Mouse (Mus musculus) frontal cortex, postnatal 36 days (tissue): ENCODE data around the gene Sipa1l3.

Source experiments
- DNase-seq, 2 experiments: peaks; one replicate each; pipeline ENCODE4 v3.0.0; 2022; ENCODE audit warnings: low spot score in 2 of 2

Gene Sipa1l3

DNA sequence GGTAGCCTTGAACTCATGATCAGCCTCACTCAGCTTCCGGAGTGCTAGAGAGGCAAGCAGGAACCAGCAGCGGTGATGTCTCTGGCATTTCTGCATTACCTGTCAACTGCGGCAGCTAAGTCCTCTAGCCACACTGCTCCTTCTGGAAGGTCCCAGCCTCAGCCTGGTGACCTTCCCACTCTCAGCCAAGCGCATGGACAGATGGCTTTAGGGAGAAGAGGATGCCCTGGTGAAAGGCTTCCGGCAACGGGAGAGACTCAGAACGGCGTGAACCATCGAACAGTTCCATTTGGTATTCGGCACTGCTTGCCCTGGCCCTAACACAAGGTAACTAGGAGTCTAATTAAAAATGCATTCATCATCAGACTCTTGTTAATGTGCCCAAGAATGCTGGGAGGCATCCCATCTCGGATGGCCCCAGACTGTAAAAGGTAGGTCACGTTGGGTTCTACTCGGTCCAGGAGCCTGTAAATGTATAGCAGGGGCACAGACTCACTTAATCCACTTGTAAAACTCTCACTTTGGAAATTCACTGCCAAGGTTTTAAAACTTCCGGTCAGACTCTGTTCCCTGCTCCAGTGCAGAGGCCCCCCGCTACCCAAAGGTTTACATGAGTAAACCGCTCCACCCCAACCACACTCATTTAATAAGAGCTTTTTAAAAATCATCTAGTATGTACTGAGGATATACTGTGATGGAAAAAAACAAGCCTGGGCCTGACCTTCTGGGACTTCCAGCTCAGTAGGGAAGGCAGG is 37.7 kb downstream of the Sipa1l3 start:
- DNase-seq, result no peak

DNA sequence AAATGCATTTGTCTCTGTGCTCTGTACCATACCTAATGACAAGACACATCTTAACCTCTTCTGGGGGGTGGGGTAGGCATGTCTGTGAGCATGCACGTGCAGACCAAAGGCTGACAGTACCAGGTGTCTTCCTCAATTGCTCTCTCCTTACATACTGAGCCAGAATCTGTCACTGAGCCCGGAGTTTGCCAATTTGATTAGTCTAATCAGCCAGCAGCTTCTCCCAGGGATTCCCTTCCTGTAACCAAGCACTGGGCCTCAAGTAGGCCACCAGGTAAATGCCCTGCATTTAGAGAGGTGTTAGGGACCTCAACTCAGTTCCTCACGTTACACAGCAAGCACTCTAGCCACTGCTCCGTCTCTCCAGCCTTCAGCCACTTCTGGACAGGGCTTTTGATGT is 38.3 kb downstream of the Sipa1l3 start:
- DNase-seq, result no peak

GRCm38 (mm10) chr7:29475005-29475404 is 43.4 kb downstream of the Sipa1l3 start:
- no peak for DNase-seq

DNA sequence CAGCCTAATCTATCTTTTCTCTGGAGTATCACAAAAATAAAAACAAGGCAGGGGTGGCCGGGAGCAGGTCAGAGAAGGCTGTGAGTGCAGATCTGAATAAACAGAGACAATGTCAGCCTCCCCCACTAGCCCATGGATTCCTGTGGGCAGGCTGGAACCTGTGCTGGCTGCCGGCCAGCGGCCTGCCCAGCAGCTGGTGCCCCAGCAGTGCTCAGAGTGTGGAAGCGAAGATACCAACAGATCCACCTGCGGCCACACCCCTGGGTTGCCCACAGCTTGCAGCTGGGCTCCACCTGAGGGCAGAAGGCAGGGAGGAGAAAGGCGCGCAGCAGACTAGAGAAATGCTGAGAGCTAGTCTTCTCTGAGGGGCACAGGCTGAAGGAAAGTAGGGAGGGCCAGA is 47.1 kb downstream of the Sipa1l3 start:
- no peak for DNase-seq

DNA sequence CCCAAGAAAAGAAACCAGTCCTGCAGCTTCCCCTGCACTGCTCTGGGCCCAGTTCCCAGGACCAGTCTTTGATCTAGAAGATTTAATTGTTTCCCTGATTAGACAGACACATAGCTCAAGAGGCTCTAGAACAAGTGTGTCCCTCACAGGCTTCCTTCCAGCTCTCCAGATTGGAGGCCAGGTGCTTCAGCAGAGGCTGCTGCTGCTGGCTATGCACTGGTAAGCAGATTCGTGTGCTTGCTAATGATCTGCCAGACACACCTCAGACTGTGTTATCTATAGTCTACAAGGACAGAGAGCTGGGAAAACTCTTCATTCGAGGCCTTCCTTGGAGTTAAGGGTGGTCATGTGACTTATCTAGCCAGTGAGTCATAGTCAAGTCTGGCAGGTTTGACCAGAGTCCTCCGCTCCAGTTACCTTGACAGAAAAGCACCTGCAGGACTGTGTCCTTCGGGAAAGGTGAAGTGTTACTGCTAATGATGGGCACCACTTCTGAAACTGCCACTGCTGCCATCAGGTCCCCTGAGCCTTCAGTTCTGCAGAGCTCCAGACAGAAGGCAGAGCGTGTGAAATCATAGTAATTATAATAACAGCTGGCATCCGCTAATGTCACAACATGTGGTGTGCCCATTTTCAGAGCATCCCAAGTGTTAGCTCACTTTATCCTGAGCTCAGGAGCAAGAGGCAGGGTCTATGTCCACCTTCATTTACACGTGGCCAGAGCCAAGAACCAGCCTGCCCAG is 48.7 kb downstream of the Sipa1l3 start:
- DNase-seq, result no peak

GRCm38 (mm10) chr7:29468593-29468992 is 49.8 kb downstream of the Sipa1l3 start:
- DNase-seq, result no peak

DNA sequence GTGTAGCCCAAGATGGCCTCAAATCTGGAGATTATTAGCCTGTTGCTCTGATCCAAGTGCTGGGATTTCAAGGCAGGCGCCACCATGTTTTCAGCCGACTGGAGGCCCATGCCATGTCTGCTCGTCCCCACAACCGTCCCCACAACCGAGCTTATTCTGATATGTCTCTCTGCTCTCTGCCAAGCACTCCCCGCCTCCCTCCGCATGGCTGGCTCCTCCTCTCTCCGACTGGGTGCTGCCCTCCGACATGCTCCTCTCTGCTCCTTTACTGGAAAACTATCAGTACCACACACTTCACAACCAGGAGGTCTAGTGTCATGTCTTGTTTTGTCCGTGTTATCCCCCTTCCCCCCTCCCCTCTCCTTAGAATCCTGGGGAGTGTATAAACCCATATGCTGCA is 51.9 kb downstream of the Sipa1l3 start:
- no peak for DNase-seq

DNA sequence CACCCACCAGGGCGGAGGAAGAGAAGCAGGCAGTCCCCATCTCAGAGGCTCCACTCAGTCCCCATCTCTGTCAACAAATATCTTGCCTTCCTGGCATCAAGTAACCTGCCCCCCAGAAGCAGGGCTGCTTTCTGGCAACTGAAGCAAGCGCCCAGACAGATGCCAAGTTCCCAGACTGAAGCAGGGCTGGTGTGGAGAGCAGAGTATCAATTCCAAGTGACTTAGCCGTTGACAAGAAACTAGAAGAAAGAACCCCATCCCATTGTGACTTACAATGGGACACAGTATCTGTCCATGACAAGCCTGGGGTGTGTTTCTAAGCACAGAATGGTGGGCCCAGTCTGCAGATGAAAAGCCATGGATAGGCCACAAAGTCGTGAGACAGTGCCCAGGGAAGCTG is 52.7 kb downstream of the Sipa1l3 start:
- DNase-seq, result no peak

GRCm38 (mm10) chr7:29462820-29463219 is 55.6 kb downstream of the Sipa1l3 start:
- DNase-seq, result no peak

DNA sequence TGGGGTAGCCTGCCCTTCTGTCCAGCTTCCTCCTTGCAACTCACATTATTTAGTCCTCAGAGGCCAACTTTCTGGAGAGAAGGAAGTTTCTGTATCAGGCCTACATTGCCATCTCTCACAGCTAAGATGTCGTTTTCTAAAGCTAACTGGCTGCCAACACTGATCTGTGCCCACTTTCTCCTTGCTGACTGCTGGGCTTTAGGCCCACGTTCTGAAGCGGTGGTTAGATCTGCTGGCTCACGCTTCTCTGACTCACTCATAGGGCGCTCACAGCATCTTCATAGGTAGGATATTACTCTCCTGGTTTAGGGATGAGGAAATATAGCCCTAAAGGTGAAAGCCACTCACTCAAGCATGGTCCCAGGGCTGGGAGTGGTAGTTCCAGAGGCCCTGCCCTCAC is 56.3 kb downstream of the Sipa1l3 start:
- DNase-seq, result peak in 1 of 2 experiments; percentile 46

DNA sequence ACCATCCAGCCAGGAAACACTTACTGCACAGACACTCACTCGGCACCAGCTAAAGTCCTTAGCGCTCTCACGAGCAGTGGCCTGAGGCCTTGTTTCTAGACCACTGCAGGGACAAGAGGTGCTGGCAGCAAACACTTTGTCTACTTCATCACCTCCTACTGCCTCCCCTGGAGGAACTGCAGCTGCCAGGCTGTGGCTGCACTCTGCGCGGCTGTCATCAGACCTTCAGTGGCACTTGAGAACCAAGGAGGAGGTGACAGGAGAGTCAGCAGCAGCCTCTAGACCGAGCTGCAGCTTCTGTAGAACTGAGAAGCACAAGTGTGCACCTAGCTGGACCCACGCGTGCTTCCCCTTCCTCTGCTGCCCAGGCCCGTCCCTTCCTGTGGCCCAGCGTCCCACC is 56.9 kb downstream of the Sipa1l3 start:
- DNase-seq, result peak in 1 of 2 experiments; percentile 19

GRCm38 (mm10) chr7:29458889-29459740 is 59.3 kb downstream of the Sipa1l3 start:
- no peak for DNase-seq

DNA sequence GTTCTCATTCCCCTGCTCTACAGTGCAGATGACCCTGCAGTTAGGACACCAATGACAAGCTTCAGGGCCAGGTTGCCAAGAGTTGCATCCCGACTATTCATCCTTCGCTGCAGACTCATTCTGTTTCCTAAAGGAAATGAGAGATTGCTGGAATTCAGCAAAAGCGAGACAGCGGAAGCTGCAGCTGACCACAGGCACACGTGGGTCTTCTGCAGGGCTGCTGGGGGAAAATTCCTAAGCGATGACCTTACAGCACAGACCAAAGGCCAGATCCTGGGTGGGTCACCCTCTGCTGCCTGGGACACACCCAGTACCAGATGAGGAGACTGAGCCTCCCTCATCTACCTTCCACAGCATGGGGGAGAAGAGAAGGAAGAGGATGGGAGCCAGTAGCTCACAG is 60.7 kb downstream of the Sipa1l3 start:
- DNase-seq, result no peak

DNA sequence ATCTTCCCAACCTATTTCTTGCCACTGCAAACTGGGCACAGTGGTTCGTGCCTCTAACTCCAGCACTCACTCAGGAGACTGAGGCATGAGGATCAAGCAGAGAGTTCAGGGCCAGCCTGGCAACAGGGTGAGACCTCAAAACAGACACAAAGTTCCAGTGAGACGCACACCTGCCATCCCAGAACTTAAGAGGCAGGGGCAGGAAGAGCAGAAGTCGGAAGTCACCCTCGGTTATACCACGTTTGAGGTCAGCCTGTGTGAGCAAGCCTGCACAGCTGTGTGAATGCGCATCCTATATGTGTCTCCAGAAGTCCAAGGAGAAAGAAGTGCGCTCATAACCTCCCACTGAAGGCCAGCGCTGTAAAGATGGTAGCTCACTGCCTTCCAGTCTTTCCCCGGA is 61.7 kb downstream of the Sipa1l3 start:
- DNase-seq, result no peak

DNA sequence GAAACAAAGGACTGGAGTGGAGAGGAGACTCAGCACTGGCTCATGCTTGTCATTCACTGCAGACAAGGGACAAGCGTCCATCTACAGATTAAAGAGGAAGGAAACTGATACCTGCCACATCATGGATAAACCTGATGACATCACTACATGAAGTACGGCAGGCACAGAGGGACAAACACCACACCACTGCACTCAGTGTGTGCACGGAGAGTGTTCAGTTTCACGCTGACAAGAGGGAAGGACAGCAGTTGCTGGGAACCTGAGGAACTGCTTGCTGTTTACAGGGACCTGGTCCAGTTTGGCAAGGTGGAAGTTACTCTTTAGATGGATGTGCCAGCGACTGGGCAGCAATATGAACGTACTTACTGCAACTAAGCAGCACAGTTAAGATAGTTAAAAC is 62.9 kb downstream of the Sipa1l3 start:
- DNase-seq, result no peak

- no peak for DNase-seq
Observed at GRCm38 (mm10) chr7:29454965-29455364, 63.5 kb downstream of the Sipa1l3 start.

DNA sequence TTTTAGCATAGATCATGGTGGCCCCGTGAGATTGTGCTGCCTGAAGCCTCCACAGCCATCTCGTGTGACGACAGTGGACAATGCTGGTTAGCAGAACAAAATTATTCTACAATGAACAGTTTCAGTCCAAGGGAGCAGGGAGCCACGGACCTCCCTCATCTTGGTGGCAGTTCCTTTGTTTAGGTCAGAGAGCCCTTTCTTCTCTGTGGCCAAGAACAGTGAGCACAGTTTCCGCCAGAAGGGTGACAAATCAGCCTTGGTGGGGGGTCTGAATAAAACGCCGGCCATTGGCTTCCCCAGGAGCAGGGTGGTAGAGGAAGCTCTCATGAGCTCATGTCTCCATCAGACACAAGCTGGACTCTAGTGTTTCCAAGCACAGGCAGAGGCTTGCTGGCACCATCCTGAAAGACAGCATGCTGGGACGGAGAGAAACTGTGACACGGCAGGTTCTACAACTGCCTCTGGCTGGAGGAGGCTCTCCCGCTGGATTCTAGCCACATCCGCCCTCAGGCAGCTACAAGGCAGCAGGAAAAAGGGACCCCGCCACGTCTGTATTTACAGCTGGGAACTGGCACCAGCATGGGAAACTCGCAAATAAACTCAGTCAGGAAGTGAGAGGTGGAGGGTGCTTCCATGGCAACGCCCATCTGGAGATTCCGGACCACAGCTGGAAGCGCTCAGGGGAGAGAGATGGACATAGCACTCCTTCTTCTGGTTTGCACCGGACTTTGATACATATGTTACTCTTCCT is 65.3 kb downstream of the Sipa1l3 start:
- peak; percentile 43 to 61 for DNase-seq

DNA sequence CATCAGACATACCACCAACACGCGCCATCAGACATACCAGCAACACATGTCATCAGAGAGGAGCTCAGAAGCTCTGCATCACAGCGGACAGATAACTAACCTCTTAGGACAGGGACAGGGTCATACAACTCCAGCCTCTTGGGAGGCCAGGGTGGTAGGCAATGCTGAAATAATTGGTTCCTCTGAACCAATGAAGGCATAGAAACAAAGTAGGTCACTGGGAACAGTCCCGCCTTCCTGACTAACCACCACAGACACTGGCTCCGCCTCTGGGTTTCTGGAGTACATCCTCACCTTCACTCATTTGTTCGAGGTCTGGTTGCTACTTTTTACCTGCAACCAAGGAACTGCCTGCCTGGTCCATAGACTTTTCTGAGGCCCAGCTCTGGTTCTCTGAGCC is 66.1 kb downstream of the Sipa1l3 start:
- DNase-seq, result no peak

- no peak for DNase-seq
Observed at GRCm38 (mm10) chr7:29450175-29450574, 68.3 kb downstream of the Sipa1l3 start.

- DNase-seq, result peak; percentile 46 to 61
Observed at GRCm38 (mm10) chr7:29448830-29449229, 69.6 kb downstream of the Sipa1l3 start.

DNA sequence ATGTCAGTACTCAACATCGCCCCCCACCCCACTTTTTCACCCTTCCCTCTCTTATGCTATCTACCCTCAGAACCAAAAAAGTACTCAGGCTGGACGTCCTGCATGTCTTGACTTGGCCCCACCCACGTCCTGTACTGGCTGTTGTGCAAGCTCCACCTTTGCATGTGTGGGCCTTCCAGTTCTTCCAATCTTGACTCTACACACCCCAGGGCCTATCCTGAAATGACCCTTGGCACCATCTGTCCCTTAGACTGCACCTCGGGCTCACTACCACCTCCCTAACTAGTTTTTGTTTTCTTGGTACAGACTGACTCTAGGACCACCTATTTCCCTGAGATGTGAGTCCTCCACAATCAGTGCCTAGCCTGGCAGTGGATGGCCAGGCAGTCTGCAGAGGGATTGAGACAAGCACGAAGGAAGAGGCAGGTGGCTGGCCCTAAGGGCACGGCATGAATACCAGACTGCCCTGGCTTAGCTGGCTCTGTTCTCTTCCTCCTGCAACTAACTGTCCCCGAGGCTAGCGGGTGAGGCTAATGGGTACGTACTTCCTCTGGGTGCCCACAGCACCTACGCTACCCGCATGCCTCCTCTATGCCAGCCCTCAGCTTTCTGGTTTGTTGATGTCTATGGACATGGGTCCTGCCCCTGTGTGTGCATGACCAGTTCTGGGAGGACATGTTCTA is 71.2 kb downstream of the Sipa1l3 start:
- DNase-seq, result no peak
